Comparison of ENCODE assay signal across 28 mouse cellular contexts in the genomic region with DNA sequence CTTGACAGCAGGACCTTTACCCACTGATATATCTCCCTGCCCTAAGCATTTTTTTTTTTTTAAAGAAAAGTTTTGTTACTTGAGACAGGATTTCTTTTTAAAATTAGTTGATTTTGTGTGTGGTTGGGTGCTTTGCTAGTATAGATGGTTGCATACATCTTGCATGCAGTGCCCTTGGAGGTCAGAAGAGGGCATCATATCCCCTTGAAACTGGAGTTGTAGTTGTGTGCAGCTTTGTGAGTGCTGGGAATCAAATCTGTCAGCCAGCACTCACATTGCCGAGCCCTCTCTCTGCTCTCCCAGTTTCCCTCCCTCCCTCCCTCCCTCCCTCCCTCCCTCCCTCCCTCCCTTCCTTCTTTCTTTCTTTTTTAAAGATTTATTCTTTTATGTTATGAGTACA. TPM values are rescaled to one million over a fixed set of nuclear protein-coding genes. Genes with fewer than 3 reads are reported as not detected.
DNase-seq lines count a peak whose midpoint lies in the region; ATAC-seq and TF ChIP-seq lines count a peak whose summit lies in the region.
"Had no signal": no experiment of that assay in that cellular context is flagged by ENCODE, and none has a peak within 500 bp of the region (broad histone marks: within the 10 kb centered on the region; RNA-seq: fewer than 3 reads in every experiment).

No protein-coding gene starts in this region.

- H3K79me2 ChIP-seq in MEL (ENCODE audit: control insufficient read depth, insufficient read depth, low read length, poor library complexity): peaks cover 36% of the 10 kb centered on the region

- peak; percentile 36 for TF ChIP-seq CTCF in liver, postnatal 0 days (IDR thresholded peaks at IDR 0.05; ENCODE audit: low read depth)
- TF ChIP-seq CTCF in MEL (IDR thresholded peaks at IDR 0.05 in 2 of 3, conservative IDR thresholded peaks at IDR 0.05 in 1 of 3; ENCODE audit: control insufficient read depth in 1 of 3, insufficient read depth in 1 of 3, low read depth in 2 of 3, low read length in 3 of 3, poor library complexity in 1 of 3, severe bottlenecking in 1 of 3): peak; percentile 25 to 31 (median 26); a peak in 3 of 6 replicates

- ATAC-seq in CD4-positive, CD25-positive, alpha-beta regulatory T cell, adult 4 months: no peak
- ATAC-seq in liver, postnatal 0 days: no peak
- no peak for ATAC-seq in liver, embryonic 12.5 days
- ATAC-seq: forebrain, embryonic 14.5 days; hindbrain, postnatal 0 days; intestine, embryonic 16.5 days; Patski had no signal

- peaks cover 15% of the 10 kb centered on the region for H3K4me1 ChIP-seq in liver, postnatal 0 days (ENCODE audit: insufficient read depth)
- H3K4me1 ChIP-seq in liver, embryonic 12.5 days: peaks cover 30% of the 10 kb centered on the region
- peaks cover 9% of the 10 kb centered on the region in 2 experiments for H3K4me1 ChIP-seq in MEL (ENCODE audit: control insufficient read depth in 1 of 2, insufficient read depth in 2 of 2, low read length in 2 of 2)

- WGBS in liver, postnatal 0 days (ENCODE audit: insufficient replicate concordance): 80% methylated on average over 1 of the region's 1 CpGs
- 83% methylated on average over 1 of the region's 1 CpGs for WGBS in liver, embryonic 12.5 days (ENCODE audit: insufficient replicate concordance)

- DNase-seq in CD4-positive, CD25-positive, alpha-beta regulatory T cell, adult 2 months (ENCODE audit: low read depth, low spot score): peak; percentile 20
- no peak for DNase-seq in liver, postnatal 0 days
- DNase-seq in MEL (ENCODE audit: low read depth, low spot score): peak; percentile 51
- DNase-seq in spleen, postnatal 4 days (ENCODE audit: low spot score in 2 of 2): no peak
- no peak for DNase-seq in adipocyte (ENCODE audit: low spot score)
- DNase-seq: adrenal gland, adult 8-10 months; cerebellum, adult 8-10 months; cerebellum, postnatal 36 days; gastrocnemius, postnatal 14 days; kidney, postnatal 14 days; lung, embryonic 14.5 days; lung, postnatal 36 days; right cerebral cortex, postnatal 4 days had no signal

- no peaks in the 10 kb centered on the region for H3K27me3 ChIP-seq in liver, postnatal 0 days (ENCODE audit: insufficient read depth, low read length)
- H3K27me3 ChIP-seq in liver, embryonic 12.5 days (replicated peaks): no peaks in the 10 kb centered on the region
- no peaks in the 10 kb centered on the region for H3K27me3 ChIP-seq in MEL (ENCODE audit: control insufficient read depth in 1 of 2, insufficient read depth in 2 of 2, low read length in 2 of 2)
- H3K27me3 ChIP-seq: heart, embryonic 15.5 days; hindbrain, embryonic 12.5 days; limb, embryonic 15.5 days; midbrain, embryonic 12.5 days; neural tube, embryonic 13.5 days; Patski had no signal

- no peak overlapping the region for H3K4me3 ChIP-seq in liver, postnatal 0 days (ENCODE audit: low read depth, low read length)
- H3K4me3 ChIP-seq in liver, embryonic 12.5 days: no peak overlapping the region
- no peak overlapping the region for H3K4me3 ChIP-seq in MEL (ENCODE audit: control insufficient read depth in 1 of 2, insufficient read depth in 1 of 2, low read depth in 2 of 2, low read length in 2 of 2)
- H3K4me3 ChIP-seq: heart, embryonic 10.5 days; heart, embryonic 15.5 days; hindbrain, embryonic 12.5 days; limb, embryonic 10.5 days; limb, embryonic 15.5 days; midbrain, embryonic 12.5 days; neural tube, embryonic 13.5 days had no signal

- no peak for TF ChIP-seq POLR2A in MEL (IDR thresholded peaks at IDR 0.05; ENCODE audit: control insufficient read depth in 1 of 2, insufficient read depth in 1 of 2, low read depth in 1 of 2, low read length in 2 of 2, poor library complexity in 1 of 2)

- no peak for TF ChIP-seq EP300 in liver, postnatal 0 days (IDR thresholded peaks at IDR 0.05; ENCODE audit: low read depth)
- TF ChIP-seq EP300 in MEL (IDR thresholded peaks at IDR 0.05; ENCODE audit: low read depth in 1 of 2, low read length in 2 of 2): no peak

- H3K9ac ChIP-seq in liver, postnatal 0 days (replicated peaks): no peak overlapping the region
- H3K9ac ChIP-seq in liver, embryonic 12.5 days: no peak overlapping the region
- H3K9ac ChIP-seq in MEL (ENCODE audit: control insufficient read depth, low read depth, low read length, poor library complexity, severe bottlenecking): no peak overlapping the region
- H3K9ac ChIP-seq: heart, embryonic 15.5 days; hindbrain, embryonic 12.5 days; limb, embryonic 15.5 days; liver, embryonic 14.5 days; lung, embryonic 14.5 days; midbrain, embryonic 12.5 days; neural tube, embryonic 13.5 days had no signal

- no peak for TF ChIP-seq RAD21 in MEL (IDR thresholded peaks at IDR 0.05; ENCODE audit: low read depth, low read length)

- no peak overlapping the region for H3K27ac ChIP-seq in liver, postnatal 0 days (ENCODE audit: low read depth)
- H3K27ac ChIP-seq in liver, embryonic 12.5 days: no peak overlapping the region
- no peak overlapping the region for H3K27ac ChIP-seq in MEL (ENCODE audit: control insufficient read depth, low read depth, low read length)
- H3K27ac ChIP-seq: heart, embryonic 10.5 days; heart, embryonic 15.5 days; hindbrain, embryonic 12.5 days; hindbrain, postnatal 0 days; limb, embryonic 10.5 days; limb, embryonic 15.5 days; liver, embryonic 14.5 days; midbrain, embryonic 12.5 days; neural tube, embryonic 13.5 days had no signal

- H3K9me3 ChIP-seq in liver, postnatal 0 days (ENCODE audit: low read length): no peaks in the 10 kb centered on the region
- no peaks in the 10 kb centered on the region for H3K9me3 ChIP-seq in liver, embryonic 12.5 days (replicated peaks)
- no peaks in the 10 kb centered on the region for H3K9me3 ChIP-seq in MEL (replicated peaks; ENCODE audit: insufficient read depth, low read length)
- H3K9me3 ChIP-seq: G1E; heart, embryonic 10.5 days; heart, embryonic 15.5 days; hindbrain, embryonic 12.5 days; limb, embryonic 10.5 days; limb, embryonic 15.5 days; midbrain, embryonic 12.5 days; neural tube, embryonic 13.5 days had no signal

- H3K36me3 ChIP-seq in liver, postnatal 0 days (replicated peaks; ENCODE audit: insufficient read depth, low read length): peaks cover 37% of the 10 kb centered on the region
- peaks cover 65% of the 10 kb centered on the region for H3K36me3 ChIP-seq in liver, embryonic 12.5 days
- peaks cover 18 to 43% of the 10 kb centered on the region in 2 experiments for H3K36me3 ChIP-seq in MEL (ENCODE audit: control insufficient read depth in 1 of 2, insufficient read depth in 2 of 2, low read length in 2 of 2)

- H3K4me2 ChIP-seq in liver, postnatal 0 days (ENCODE audit: low read depth, low read length): no peak overlapping the region
- H3K4me2 ChIP-seq in liver, embryonic 12.5 days: no peak overlapping the region
- H3K4me2 ChIP-seq: heart, embryonic 15.5 days; hindbrain, embryonic 12.5 days; limb, embryonic 15.5 days; lung, embryonic 14.5 days; midbrain, embryonic 12.5 days; neural tube, embryonic 13.5 days had no signal

TF ChIP-seq in MEL, 35 proteins besides CTCF, POLR2A, EP300 and RAD21:
- TF ChIP-seq ZKSCAN1 (IDR thresholded peaks at IDR 0.05; ENCODE audit: low read depth, low read length) (no peak), SMC3 (IDR thresholded peaks at IDR 0.05; ENCODE audit: low read depth, low read length) (peak; percentile 20; the same call in 1 of the 2 replicates)

RNA-seq across cellular contexts. Expression of gene Rpn1, which starts 4.7 kb away (rescaled TPM):
- 100 to 1,000 TPM; 108 to 117 TPM for polyA plus RNA-seq in CD4-positive, CD25-positive, alpha-beta regulatory T cell, adult 4 months (2017; shearing (Covaris generic))
- polyA plus RNA-seq in liver, postnatal 0 days (2015; fragmentation: Nextera tagmentation; extraction: Ambion mirVana): 102 and 112 TPM in 2 replicates
- 241 and 253 TPM in 2 replicates for polyA plus RNA-seq in liver, embryonic 12.5 days (2016; fragmentation: Nextera tagmentation; extraction: Ambion mirVana)
- total RNA-seq in MEL (2012; rRNA removed): 284 and 289 TPM in 2 replicates
- polyA plus RNA-seq in MEL (2012; ENCODE audit: insufficient read depth in 1 of 2, insufficient read length in 2 of 2, low read depth in 1 of 2, low replicate concordance in 2 of 2, missing spikeins in 1 of 2): 100 to 1,000 TPM; 361 to 412 TPM

RNA-seq across cellular contexts. Expression of gene Rab7, which starts 43.9 kb away (rescaled TPM):
- polyA plus RNA-seq in CD4-positive, CD25-positive, alpha-beta regulatory T cell, adult 4 months (2017; shearing (Covaris generic)): 100 to 1,000 TPM; 264 to 299 TPM
- polyA plus RNA-seq in liver, postnatal 0 days (2015; fragmentation: Nextera tagmentation; extraction: Ambion mirVana): 110 and 111 TPM in 2 replicates
- 134 and 135 TPM in 2 replicates for polyA plus RNA-seq in liver, embryonic 12.5 days (2016; fragmentation: Nextera tagmentation; extraction: Ambion mirVana)
- total RNA-seq in MEL (2012; rRNA removed): 47.6 and 49.6 TPM in 2 replicates
- 100 to 1,000 TPM; 234 to 362 TPM for polyA plus RNA-seq in MEL (2012; ENCODE audit: insufficient read depth in 1 of 2, insufficient read length in 2 of 2, low read depth in 1 of 2, low replicate concordance in 2 of 2, missing spikeins in 1 of 2)

Comparison
In these comparisons a context has a peak if more than half of its experiments do, and no peak if none do; other contexts are left out.
1. DNase-seq: peak in CD4-positive, CD25-positive, alpha-beta regulatory T cell, adult 2 months (single experiment) and MEL (single experiment); none in liver, postnatal 0 days (single experiment), spleen, postnatal 4 days (0 of 2) and adipocyte (single experiment).